Mouse (Mus musculus) midbrain, embryonic 16.5 days (tissue): ENCODE data around the gene Ranbp3l. TPM values are rescaled to one million over a fixed set of nuclear protein-coding genes. Genes with fewer than 3 reads are reported as not detected.

Experiments
- polyA plus RNA-seq: library from polyadenylated mRNA; unstranded; fragments of >200 nt; fragmentation: Nextera tagmentation; extraction: Ambion mirVana; gene quantifications from 2 replicates; pipeline ENCODE4 v1.2.1, GENCODE M21; 2015

The Ranbp3l gene
- polyA plus RNA-seq, 1 experiment from 2014 or later: 10.2 TPM

Other genes starting within 250 kb of the Ranbp3l start
- 27.8 and 28.2 TPM in 2 replicates for gene Nadk2, start 103.3 kb downstream of the Ranbp3l start, polyA plus RNA-seq
- gene Lmbrd2, start 172.6 kb downstream of the Ranbp3l start, polyA plus RNA-seq: 3.3 and 3.6 TPM in 2 replicates
- gene Skp2, start 187.5 kb downstream of the Ranbp3l start, polyA plus RNA-seq: 15.3 and 18.5 TPM in 2 replicates